Mouse (Mus musculus) Muller cell, postnatal 12 days (primary cell): ENCODE results near the gene Tnfrsf9.
"Not testable (repeated sequence)": the region's sequence is repeated elsewhere in the genome, so short reads cannot be mapped to it uniquely, and the experiment has no call there.

Experiments
- DNase-seq: peaks from one replicate; pipeline ENCODE4 v3.0.0-alpha.2; 2015; ENCODE audit errors: inconsistent ontology term

Gene Tnfrsf9

DNA sequence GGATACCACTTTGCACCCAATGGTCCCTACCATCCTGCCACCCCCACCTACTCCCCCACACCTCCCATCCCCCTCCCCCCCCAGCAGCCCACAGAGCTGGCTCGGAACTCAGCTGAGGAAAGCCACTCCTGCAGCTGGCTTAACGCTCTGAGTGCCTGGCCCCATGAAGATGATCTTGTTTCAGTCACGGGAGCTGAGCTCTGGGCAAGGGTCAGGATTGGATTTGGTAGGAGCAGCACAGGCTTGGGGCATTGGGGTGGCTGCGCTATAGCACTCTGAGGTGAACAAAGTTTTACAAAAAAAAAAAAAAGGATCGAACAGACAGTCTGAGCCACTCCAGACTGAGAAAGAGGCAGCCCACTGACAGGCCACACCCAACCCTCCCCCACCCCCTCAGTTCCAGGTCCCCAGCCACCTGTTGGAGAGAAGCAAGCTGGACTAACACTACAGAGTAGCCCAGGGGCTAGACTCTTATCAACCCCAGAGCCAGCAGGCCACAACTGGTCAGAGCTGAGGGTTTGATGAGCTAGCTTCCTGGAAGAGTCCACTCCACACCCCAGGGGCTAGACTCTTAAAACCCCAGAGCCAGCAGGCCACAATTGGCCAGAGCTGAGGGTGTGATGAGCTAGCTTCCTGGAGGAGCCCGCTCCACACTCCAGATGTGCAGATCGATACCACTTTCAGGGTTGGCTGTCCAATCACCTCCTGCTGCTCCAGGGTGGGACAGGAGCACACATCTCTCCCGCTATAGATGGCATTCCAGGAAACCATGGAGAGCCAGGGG, 19.5 kb upstream of the Tnfrsf9 start:
- DNase-seq = no peak

DNA sequence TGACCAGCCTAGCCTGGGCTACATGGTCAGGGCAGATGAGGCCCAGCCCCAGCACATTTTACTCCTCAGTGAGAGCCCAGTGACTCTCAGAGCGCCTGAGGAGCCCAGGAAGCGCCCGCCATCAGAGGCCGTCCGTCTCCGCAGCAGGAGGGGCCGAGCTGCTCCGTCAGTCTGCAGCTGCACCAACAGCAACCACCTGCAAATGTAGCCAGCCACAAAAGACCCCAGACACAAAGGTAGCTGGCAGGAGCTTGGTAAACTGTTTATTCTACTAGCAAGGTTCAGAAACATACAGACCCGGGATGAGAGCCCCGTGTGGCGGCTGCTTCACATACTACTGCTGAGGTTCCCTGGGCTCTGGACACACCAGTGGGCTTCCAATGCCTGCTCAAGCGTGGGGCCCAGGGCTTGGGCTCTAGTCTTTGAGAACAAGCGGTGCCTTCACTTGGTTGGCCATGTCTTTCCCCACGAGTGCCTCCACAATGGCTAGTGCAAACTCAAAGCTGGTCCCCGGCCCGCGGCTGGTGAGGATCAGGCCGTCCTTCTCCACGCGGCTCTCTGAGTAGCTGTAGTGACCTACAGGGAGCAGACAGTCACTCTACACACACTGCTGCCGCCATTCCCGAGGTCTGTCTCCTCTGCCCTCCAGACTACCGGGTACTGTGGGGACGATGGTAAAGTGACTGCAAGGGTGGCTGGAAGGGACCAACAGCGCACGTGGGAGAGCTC, 17.3 kb upstream of the Tnfrsf9 start:
- DNase-seq = no peak

DNA sequence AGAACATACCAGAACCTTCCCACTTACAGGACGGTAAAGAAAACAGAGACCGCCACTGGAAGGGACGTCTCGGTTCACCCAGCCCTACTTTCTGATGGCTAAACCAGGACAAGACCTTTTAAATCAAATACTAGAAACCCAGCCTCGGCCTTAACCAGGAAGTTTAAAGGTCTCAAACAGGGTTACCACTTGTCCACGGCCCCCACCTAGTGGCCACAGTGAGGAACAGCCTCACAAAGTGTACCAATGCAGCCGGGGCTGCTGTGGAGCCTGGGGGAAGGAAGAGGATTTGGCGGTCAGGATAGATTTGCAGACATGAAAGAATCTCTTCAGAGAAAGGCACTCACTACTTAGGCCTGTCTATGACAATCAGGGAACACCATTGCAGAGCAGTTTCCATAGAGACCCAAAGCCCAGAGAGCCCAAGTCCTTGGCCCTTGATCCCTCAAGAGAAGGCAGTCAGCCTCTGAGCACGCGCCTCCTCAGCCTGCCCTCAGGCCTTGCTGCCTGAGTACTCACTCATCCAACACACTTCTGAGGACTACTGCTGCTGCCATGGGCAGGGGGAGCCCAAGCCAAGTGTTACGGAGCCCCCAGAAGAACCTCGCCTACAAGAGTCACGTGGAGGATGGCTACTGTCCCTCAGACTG, 15.5 kb upstream of the Tnfrsf9 start:
- DNase-seq = peak; percentile 66

DNA sequence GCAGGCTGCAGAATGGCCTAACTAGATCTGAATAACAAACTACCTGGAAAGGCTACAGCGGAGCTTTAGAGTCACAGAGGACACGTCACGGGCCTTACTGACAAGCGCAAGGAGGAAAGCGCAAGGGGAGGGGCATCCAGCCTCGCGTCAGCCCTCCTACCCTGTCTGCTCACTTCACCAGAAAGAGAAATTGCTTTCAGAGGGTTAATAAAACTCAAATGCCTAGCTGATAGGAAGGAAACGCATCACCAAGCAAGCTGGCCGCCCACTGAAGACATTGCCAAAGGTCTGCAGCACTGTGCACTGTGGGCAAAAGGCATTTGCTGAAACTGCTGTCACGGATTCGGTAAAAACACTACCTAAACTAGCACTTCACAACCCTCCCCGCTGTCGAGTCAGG, 13.9 kb upstream of the Tnfrsf9 start:
- no peak for DNase-seq

DNA sequence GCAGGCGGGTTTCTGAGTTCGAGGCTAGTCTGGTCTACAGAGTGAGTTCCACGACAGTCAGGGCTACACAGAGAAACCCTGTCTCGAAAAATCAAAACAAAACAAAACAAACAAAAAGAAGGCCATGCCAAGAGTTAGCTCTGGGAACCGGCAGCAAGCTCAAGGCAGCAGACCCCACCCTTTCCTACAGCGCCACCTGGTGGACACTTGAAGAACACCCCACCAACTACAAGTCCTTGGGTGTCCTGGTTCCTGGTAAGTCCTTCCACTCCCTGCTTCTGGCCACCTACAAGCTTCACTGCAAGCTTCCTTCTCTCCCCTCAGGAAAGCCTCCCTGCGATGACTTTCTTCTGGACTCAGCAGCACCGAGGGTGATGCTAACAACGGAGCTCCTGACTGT, 12.7 kb upstream of the Tnfrsf9 start:
- peak; percentile 60 for DNase-seq

DNA sequence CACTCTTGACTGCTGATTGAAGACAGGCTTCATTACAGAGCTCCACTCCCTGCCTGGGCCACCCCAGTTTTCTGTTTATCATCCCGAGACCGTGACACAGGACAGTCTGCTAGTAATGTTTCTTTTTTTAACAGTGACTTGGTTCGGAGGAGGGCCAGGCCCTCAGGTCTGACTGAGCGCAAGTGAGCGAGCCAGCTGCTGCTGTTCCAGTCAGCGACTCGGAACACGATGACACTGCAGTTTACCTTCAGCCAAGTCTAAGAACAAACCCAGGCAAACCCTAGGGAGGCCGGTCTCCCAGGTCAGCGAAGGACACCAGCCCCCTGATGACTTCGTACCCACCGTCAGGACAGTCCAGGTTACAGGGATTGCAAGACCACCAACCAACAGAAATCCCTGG, 12.3 kb upstream of the Tnfrsf9 start:
- DNase-seq = no peak

DNA sequence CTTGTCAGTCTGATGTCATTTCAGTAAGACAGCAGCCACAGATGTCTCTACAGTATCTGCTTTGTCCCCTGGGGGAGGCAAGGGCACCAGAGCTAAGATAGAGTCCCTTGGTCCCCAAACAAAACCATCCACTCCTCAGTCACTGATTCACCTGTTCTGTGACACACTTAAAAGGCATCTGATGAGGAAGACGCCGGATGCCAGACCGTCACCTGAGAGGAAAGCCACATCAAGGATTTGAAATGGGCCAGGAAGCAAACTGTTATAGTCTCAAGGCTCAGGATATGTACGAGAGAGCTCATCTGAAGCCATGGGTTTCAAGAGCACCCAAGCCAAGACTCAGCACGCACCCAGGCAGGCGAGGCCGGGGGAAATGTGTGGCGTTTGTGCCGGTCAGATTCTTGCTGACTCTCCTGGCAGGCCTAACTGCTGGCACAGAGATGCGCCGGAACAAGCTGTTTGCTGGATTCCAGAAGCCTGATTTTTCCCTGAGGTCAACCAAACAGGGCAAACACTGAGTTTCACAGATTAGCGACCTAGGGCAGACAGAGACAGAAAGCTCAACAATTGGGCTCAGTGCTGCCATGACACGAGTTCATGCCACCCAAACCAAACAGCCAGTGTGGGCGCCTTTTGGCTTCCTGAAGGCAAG, 11.1 kb upstream of the Tnfrsf9 start:
- DNase-seq = no peak

DNA sequence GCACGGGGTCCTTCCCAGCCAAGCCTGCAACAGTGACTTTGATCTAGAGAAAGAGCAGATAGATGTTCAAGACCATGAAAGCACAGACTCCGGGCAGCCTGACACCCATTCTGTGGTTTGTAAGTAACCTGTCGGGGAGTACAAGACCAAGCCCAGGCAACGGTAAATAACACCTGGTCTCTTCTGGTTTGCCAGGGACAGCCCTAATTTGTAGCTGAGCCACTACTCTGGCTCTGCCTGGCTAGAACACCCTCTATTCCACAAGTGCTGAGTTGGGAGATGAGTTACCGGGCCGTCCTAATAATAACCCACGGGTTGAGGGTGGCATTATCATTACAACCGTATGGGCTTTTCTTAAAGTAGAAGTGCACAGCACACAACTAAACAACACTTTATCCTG, 7.3 kb upstream of the Tnfrsf9 start:
- DNase-seq = no peak

DNA sequence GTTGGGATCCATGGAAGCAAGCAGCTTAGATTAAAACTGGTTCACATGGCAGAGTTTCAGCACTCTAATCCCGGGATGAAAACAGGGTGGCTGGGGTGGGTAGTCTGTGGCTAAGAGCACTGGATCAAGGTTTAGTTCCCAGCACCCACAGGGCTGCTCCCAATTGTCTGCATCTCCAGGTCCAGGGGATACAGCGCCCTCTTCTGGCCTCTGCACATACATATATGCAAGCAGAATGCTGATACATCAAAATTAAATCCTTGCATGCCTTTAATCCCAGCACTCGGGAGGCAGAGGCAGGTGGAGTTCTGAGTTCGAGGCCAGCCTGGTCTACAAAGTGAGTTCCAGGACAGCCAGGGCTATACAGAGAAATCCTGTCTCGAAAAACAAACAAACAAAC, 5.8 kb upstream of the Tnfrsf9 start:
- DNase-seq = not testable (repeated sequence)

DNA sequence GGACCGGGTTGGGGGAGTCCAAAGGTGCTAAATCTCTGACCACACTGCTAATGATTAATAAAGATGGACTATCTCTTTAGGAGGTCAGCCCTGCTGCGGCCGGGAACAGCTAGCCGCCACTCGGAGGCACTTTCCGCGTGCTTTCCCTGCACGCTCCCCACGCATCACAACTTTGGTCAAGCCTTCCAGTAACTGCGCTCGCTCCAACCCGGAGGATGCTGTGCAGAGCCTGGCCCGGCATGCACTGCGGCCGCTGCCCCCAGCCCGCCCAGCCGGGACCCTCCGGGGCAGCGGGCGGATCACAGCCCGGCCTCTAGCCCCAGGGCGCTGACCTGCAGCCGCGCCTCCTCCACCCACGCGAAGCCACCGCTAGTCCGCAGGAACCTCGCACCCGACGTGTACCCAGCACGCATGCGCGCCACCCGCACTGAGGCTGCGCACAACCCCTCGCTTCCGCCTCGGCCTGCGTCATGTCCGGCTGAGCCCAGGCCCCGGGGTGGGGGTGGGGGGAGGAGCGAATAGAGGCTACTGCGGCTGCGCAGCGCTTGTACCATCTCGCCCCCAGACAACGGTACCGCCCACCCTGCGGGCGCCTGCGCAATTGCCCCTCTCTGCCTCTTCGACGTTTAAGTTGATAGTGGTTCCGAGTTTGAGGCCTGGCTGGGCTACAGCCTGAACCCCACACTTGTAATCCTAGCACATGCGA, 4.8 kb upstream of the Tnfrsf9 start:
- peak; percentile 100 for DNase-seq

DNA sequence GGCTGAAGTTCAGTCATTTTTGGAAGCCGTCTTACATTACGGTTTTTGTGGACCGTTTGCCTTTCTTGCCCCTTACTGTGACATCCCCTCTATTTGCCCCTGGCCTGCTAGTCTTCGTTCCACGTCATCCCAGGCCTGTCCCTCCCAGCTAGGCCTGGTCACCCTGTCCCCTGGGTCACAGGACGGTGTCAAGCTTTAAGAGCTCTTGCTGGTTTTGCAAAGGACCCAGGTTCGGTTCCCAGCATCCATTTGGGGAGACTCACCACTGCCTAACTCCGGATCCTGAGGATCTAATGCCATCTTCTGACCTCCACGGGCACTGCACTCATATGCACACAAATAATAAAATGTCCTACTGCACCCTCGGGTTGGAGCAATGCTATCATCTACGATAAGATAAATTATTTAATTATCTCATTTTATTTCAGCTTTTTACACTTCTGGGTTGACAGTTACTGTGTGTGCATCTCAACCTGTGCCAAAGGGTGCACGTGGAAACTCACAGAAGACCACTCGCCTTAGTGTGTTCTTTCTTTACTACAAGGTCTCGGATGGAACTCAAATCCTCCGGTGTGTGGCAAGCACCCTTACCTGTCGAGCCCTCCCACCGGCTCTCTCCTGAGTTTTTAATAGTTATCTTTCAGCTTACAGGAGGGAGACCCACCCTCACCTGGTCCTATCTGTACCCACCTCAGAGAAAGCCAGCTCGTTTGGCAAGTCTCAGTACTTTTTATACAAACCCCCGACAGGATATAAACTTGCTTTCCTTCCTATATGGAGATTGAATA, 4.0 kb upstream of the Tnfrsf9 start:
- no peak for DNase-seq

DNA sequence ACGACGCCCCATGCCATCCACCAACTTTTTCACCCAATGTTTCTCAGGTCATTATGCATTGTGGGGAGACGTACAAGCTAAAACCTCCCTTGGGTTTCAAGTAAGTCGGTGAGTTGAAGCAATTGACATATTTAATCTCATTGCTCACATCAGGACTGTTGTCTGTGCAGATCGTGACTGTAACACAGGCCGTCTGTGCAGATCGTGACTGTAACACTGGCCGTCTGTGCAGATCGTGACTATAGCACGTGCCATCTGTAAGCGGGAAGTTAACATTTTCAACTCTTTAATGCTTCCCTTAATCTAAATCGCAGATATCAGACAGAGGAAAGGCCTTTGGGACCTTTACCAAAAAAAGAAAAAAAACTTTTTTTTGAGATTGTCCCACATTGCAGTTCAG, 619 bp upstream of the Tnfrsf9 start:
- no peak for DNase-seq

DNA sequence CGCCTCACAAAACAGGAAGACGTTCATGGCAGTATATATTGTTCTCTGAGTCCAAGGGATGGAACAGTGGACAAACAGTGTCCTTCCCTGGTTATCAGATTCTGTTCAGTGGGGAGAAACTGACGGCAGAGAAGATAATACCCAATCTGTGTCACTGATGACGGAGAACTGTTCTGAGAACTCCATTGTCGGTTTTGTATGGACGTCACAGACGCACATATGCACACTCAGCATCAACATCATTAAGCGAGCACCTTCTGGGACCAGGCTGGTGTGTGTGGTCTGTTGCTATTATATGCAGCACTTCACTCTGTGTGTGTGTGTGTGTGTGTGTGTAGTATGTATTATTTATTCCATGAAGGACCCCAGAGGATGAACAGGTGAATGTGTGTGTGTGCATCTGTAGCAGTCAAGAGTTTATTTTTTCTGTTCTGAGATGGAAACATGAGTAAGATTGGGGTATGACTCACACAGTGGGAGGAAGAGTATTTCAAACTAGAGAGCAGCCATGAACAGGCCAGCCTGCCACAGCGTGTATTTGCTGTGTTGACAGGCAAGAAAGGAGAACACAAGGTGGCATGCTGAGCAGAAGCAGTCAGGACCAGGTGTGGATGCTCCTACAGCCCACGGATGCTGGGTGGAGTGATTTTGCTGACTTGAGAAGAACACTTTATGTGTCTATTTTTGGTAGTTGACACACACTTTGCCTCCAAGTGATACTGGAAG, 982 bp downstream of the Tnfrsf9 start:
- DNase-seq = peak; percentile 36

DNA sequence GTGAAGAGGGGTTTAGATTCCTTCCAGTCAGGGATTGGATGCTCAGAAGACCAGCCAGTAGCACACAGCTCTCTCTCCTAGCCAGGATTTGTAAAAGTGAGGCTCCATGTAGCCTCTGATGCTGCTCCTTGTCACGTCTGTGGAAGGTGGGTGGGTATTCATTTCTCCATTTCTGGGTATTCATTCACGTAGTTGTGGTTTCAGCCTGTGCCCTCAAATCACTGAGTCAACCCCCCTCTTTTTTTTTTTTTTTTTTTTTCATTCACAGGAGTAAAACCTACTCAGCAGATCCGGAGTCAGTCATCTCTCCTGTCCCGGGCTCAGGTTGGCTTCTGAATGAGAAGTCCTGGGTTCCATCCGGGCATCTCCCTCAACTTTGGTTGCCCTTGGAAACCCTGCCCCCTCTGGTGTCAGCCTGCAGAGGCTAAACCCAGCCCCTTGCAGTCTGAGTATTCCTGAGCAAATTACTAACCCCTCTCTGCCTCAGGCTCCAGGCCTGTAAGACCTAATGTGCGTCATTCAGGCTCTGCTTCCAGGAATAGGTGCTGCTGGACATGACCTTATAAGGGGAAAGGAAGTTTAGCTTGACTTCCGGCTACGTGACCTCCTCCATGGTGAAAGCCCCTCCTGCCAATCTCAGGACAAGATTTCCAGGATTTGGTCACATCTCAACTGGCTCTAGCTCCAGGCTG, 3.1 kb downstream of the Tnfrsf9 start:
- no peak for DNase-seq

DNA sequence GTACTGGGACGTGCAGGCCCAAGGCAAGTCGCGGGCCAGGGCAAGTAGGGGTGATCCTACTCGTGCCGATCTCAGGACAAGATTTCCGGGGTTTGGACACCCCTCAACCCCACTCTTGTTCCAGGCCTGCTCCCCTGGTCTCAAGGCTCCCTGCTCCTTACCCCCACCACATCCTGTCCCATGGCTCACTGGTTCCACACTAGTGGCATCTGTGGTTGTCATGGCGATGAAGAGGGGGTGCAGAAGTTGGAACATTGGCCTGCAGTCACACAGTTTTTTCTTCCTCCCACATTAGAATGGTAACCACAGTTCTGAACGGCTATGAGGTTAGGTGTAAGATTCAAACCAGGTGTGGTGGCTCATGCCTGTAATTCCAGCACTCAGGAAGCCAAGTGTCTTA, 6.8 kb downstream of the Tnfrsf9 start:
- no peak for DNase-seq

DNA sequence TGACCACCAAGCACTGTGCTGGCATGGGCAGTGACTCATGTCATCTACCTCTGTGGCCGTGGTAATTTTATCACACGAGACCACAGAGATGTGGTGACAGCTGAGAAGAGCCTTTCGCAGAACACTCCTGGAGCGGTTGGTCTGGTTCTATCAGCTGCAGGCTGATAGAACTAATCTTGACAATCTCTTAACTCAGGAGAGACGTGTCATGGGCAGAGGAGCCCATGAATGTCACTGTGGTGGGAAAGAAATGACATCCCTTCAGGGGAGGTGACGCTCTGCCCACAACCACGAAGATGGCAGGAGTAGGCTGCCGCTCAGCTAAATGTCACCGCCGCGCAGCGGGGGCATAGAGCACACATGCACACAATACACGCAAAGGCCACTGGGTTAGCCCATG, 9.9 kb downstream of the Tnfrsf9 start:
- no peak for DNase-seq

DNA sequence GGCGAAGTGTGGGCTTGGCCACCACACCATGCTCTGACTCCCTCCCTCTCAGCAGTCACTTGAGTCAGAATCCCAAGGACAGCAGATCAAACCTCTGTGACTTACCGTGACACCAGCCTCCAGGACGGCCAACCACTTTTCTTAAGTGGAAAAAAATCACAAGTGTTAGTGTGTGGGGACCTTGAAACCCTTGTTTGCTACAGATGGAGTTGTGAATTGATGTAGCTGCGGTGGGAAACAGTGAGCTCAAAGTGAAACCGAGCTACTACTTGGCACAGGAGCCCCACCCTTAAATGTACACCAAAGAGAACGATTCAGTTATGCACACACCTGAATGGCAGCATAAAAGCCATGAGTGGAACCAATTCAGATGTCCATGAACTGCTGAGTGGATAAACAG, 10.6 kb downstream of the Tnfrsf9 start:
- no peak for DNase-seq

DNA sequence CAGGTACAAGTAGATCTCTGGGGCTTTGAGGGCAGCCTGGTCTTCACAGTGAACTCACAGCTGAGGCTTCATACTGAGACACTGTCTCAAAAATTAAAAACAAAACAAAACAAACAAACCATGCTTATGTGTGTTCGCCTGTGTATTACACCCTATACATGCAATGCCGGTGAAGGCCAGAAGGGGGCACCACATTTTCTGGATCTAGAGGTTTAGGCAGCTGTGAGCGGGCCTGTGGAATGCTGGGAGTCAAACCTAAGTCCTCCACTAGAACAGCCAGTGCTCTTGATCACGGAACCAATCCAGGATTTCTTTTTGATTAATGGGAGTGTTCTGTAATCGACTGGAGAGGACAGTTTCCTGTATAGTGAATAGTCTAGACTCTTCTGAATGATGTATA, 11.6 kb downstream of the Tnfrsf9 start:
- no peak for DNase-seq

DNA sequence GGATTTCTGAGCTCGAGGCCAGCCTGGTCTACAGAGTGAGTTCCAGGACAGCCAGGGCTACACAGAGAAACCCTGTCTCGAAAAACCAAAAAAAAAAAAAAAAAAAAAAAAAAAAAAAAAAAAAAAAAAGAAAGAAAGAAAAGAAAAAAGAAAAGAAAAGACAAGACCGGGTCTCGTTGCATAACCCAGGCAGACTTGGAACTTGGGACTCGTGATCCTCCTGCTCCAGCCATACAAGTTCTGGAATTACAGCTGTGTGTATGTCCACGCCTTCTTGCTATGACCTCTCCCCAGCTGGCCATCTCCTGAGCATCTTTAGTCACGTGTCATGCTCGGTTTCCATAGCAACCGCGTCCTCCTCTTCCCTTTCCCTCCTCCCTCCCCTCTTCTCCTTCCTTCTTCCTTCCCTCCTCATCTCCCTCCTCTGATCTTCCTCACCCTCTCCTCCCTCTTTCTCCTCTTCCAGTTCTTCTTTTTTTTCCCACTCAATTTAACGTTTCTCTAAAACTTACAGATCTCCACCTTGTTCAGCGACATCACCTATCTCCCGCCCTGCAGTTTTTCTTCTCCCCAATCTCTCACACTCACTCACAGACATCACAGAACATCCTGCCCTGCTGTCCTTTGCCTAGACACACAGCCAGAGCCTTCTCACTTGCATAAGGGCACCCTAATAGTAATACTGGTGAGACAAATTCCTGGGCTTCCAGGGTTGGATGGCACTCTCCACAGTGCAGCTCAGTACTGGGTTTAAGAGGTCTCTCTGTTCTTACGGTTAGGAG, 12.8 kb downstream of the Tnfrsf9 start:
- peak; percentile 5 for DNase-seq
